Mouse (Mus musculus) kidney, postnatal 0 days (tissue): ENCODE results near the gene Fam53b. TPM values are rescaled to one million over a fixed set of nuclear protein-coding genes. Genes with fewer than 3 reads are reported as not detected.

ENCODE experiments used
- ATAC-seq: fragments of 200-750 bp; cut with Nextera tagmentation; replicated peaks from 2 replicates; pipeline ENCODE4 v1.8.0; 2017; ENCODE audit warnings: low read depth, moderate number of reproducible peaks, moderate TSS enrichment, moderate library complexity; ENCODE audit not compliant: low FRiP score
- DNase-seq: peaks from one replicate; pipeline ENCODE4 v3.0.0-alpha.2; 2016; ENCODE audit warnings: low spot score
- H3K27ac ChIP-seq: fragments of 300-500 bp; sonication (generic); 2 replicates; pipeline ENCODE4 v1.5.1; 2014; ENCODE audit warnings: mild to moderate bottlenecking
- H3K27me3 ChIP-seq: fragments of 300-500 bp; sonication (generic); 2 replicates; pipeline ENCODE4 v1.6.1; 2014; ENCODE audit warnings: low read length, mixed read lengths; ENCODE audit not compliant: insufficient read depth
- H3K36me3 ChIP-seq: fragments of 300-500 bp; sonication (generic); 2 replicates; pipeline ENCODE4 v1.6.1; 2014; ENCODE audit warnings: low read length, mixed read lengths; ENCODE audit not compliant: insufficient read depth
- H3K4me1 ChIP-seq: fragments of 300-500 bp; sonication (generic); replicated peaks from 2 replicates; pipeline ENCODE4 v1.6.1; 2014; ENCODE audit warnings: antibody characterized with exemption, low read length, mixed read lengths; ENCODE audit not compliant: insufficient read depth
- H3K4me2 ChIP-seq: fragments of 300-500 bp; sonication (generic); 2 replicates; pipeline ENCODE4 v1.6.1; 2014; ENCODE audit warnings: mild to moderate bottlenecking, low read length, moderate library complexity, mixed read lengths
- H3K4me3 ChIP-seq: fragments of 300-500 bp; sonication (generic); replicated peaks from 2 replicates; pipeline ENCODE4 v1.5.1; 2014; ENCODE audit warnings: low read depth, low read length
- H3K9ac ChIP-seq: fragments of 300-500 bp; sonication (generic); 2 replicates; pipeline ENCODE4 v1.6.1; 2014; ENCODE audit warnings: low read depth, low read length
- H3K9me3 ChIP-seq: fragments of 300-500 bp; sonication (generic); replicated peaks from 2 replicates; pipeline ENCODE4 v1.6.1; 2016; ENCODE audit warnings: low read length, inconsistent platforms, mixed read lengths
- CTCF ChIP-seq: IDR thresholded peaks from 2 replicates; pipeline ENCODE4 v1.5.1; 2016; ENCODE audit warnings: antibody characterized with exemption, low read depth, mild to moderate bottlenecking, moderate library complexity
- WGBS: fragments of 180-500 bp; shearing (Covaris S2); extraction: QIAGEN DNeasy Blood & Tissue Kit; methylation state at CpG from one replicate; pipeline ENCODE4 v1.1.7; 2014; 5-methylcytosine and 5-hydroxymethylcytosine counted together
- polyA plus RNA-seq: library from polyadenylated mRNA; unstranded; fragments of >200 nt; fragmentation: Nextera tagmentation; extraction: Ambion mirVana; gene quantifications from 2 replicates; pipeline ENCODE4 v1.2.1, GENCODE M21; 2015

Gene Fam53b
- polyA plus RNA-seq, 1 experiment from 2014 or later = 17.5 TPM

DNA sequence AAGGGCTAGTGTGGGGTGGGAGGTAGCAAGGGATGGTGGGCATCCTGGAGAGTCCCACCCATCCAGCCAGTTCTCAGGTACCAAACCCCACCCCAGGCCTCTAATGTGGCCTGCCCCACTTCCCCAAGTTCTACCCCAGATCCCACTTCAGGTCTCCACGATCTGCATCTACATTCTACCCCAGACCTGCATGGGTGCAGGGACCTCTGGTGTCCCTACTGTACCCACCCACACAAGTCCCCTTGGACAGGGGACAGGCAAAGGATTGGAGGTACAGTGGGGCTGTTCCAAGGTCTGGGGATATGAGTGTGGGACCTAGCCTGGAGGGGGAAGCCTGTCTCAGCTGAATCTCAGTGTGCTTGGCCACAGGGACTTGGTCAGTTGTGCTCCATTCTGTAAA lies 131.9 kb downstream of the Fam53b start:
- no peaks in the 10 kb centered on the region for H3K27me3 ChIP-seq
- no peaks in the 10 kb centered on the region for H3K4me1 ChIP-seq
- no peak overlapping the region for H3K4me2 ChIP-seq
- ATAC-seq = no peak
- no peaks in the 10 kb centered on the region for H3K9me3 ChIP-seq
- WGBS = 80% methylated on average over 1 of the region's 1 CpGs
- no peak overlapping the region for H3K27ac ChIP-seq
- no peaks in the 10 kb centered on the region for H3K36me3 ChIP-seq
- DNase-seq = no peak
- no peak for TF ChIP-seq CTCF
- no peak overlapping the region for H3K9ac ChIP-seq
- no peak overlapping the region for H3K4me3 ChIP-seq

DNA sequence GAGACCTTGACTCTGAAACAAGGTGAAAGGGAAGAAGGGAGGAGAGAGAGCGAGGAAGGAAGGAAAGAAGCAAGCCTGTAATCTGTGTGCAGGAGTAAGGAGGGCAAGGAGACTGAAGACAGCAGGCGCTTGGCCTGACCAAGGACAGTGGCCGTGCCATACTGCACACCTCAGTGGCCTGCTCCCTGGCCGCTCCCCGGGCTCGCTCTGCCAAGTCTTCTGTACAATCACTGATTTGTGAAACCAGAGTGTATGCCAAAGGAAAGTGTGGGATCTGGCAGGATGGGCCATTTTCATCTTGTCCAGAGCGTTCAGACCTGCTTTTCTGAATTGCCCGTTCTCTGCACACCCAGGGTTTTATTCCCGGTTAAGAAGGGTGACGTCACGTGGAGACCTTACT lies 132.4 kb downstream of the Fam53b start:
- DNase-seq (no peak), ATAC-seq (no peak)
- H3K36me3 ChIP-seq = no peaks in the 10 kb centered on the region
- no peak overlapping the region for H3K4me3 ChIP-seq
- H3K9me3 ChIP-seq = no peaks in the 10 kb centered on the region
- no peak overlapping the region for H3K27ac ChIP-seq
- 79% methylated on average over 11 of the region's 11 CpGs for WGBS
- H3K4me1 ChIP-seq = no peaks in the 10 kb centered on the region
- H3K4me2 ChIP-seq = no peak overlapping the region
- H3K27me3 ChIP-seq = no peaks in the 10 kb centered on the region
- TF ChIP-seq CTCF = no peak
- H3K9ac ChIP-seq = no peak overlapping the region

DNA sequence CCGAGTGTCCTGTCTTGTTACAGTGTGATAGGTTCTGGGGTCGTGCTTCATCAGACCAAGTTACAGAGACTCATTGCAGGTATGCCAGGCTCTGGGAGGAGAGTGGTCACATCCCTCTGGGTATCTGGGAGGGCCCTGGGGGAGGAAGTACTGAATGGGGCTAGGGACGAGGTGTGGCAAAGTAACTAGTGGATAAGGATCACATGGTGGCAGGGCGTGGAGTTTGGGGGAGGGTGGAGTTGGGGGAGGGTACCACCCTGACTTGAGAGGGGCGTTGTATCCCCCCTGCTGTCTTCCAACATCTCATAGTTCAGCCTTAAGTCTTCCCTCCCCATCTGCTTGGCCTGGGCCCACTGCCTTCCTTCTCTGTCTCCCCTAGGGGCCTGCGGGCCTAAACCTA lies 134.1 kb downstream of the Fam53b start:
- Histone ChIP-seq H3K27me3 (no peaks in the 10 kb centered on the region), H3K4me2 (no peak overlapping the region), H3K27ac (no peak overlapping the region), H3K9me3 (no peaks in the 10 kb centered on the region), H3K4me3 (no peak overlapping the region), H3K36me3 (no peaks in the 10 kb centered on the region), H3K4me1 (no peaks in the 10 kb centered on the region; the same call in 1 of the 2 replicates), H3K9ac (no peak overlapping the region)
- DNase-seq = no peak
- 72% methylated on average over 6 of the region's 6 CpGs for WGBS
- no peak for TF ChIP-seq CTCF
- no peak for ATAC-seq

DNA sequence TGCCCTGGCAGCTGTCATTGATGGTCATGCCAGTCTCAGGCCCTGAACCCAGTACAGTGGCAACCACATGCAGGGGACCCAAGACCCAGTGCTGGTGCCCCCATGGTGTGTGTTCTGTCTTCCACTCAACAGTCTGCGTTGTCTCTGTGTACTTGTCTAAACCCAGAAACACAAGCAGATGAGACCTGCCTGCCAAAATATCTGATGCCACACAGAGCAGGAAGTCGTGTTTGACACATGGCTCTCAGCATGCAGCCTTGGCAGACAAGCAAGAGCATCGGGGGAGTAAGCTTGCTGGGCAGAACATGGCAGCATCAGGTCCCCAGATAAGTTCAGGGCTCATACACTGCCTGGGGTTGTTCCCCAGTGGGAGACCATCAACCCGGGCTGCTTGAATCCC lies 134.6 kb downstream of the Fam53b start:
- TF ChIP-seq CTCF = no peak
- no peaks in the 10 kb centered on the region for H3K36me3 ChIP-seq
- no peak overlapping the region for H3K27ac ChIP-seq
- no peak overlapping the region for H3K4me2 ChIP-seq
- ATAC-seq = no peak
- no peaks in the 10 kb centered on the region for H3K27me3 ChIP-seq
- 73% methylated on average over 4 of the region's 4 CpGs for WGBS
- no peak overlapping the region for H3K9ac ChIP-seq
- no peak for DNase-seq
- H3K4me3 ChIP-seq = no peak overlapping the region
- H3K9me3 ChIP-seq = no peaks in the 10 kb centered on the region
- peaks cover 4% of the 10 kb centered on the region; the same call in 1 of the 2 replicates for H3K4me1 ChIP-seq

DNA sequence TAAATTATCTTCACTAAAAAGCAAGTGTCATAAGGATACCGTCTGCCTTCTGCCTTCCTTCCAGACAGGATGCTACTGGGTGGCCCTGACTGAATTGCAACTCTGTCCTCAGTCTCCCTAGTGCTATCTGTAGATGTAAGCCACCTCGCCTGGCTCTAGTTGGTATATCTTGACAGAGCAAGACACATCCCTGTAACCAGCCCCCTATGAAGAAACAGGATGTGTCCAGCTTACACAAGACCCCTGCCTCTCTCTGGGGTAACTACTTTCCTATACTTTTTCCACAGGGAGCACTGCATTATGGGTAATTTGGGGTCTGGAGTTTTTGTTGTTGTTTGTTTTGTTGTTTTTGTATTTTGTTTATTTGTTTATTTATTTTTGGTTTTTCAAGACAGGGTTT lies 137.8 kb downstream of the Fam53b start:
- ATAC-seq = no peak

DNA sequence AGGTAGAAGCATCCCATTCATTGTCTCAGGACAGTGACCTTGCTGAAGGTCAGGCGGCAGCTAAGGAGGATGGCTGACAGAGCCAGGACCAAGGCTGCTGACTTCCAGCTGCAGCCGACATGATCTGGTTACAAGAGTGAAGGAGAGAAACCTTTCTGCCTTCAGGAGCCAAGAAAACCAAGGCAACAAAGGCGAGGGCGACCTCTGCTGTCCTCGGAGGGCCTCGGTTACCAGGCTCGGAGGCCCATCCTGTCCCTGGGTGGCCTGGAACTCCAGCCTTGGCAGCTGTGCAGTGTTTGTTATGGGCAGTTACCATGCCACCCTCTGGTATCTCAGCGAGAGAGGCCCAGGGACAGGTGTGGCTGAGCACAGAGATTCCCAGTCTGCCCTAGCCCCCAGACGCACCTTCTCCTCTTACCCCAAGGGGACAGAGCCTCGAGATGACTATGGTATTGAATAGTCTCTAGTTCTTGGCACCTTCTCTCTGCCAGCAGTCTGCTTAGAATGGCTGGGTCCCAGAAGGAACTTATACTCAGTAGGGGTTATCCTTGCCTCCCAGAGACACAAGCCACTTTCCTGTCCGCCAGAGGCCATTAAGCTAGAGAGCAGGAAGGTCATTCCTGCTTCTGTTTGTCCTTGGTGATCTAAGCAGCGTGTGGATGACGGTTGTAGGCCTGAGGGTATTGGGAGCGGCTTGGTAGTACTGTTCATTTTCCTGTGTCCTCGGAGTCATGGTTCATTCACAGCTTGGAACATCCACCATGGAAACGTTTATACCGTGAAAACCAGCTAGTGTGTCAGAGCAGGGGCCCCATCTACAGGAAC lies 139.5 kb downstream of the Fam53b start:
- 46% methylated on average over 17 of the region's 17 CpGs for WGBS
- Histone ChIP-seq H3K27me3 (no peaks in the 10 kb centered on the region), H3K27ac (peak overlapping the region; percentile 25; the same call in 1 of the 2 replicates), H3K36me3 (no peaks in the 10 kb centered on the region), H3K4me1 (peaks cover 8% of the 10 kb centered on the region; the same call in 1 of the 2 replicates), H3K4me3 (no peak overlapping the region), H3K9ac (no peak overlapping the region), H3K4me2 (no peak overlapping the region), H3K9me3 (no peaks in the 10 kb centered on the region)
- DNase-seq (peak; percentile 56), ATAC-seq (peak; percentile 40; the same call in 1 of the 2 replicates)
- peak; percentile 60 for TF ChIP-seq CTCF

More for the DNA sequence above, 137.8 kb downstream of the Fam53b start:
- no peak for TF ChIP-seq CTCF
- H3K4me3 ChIP-seq = no peak overlapping the region
- H3K36me3 ChIP-seq = no peaks in the 10 kb centered on the region
- H3K27ac ChIP-seq = no peak overlapping the region
- H3K9me3 ChIP-seq = no peaks in the 10 kb centered on the region
- no peak for DNase-seq
- H3K4me1 ChIP-seq = peaks cover 8% of the 10 kb centered on the region; the same call in 1 of the 2 replicates
- no peaks in the 10 kb centered on the region for H3K27me3 ChIP-seq
- H3K9ac ChIP-seq = no peak overlapping the region
- H3K4me2 ChIP-seq = no peak overlapping the region
- WGBS = 91% methylated on average over 2 of the region's 2 CpGs
